Mouse (Mus musculus): ENCODE results near the gene Plcb2. TPM values are rescaled to one million over a fixed set of nuclear protein-coding genes. Genes with fewer than 3 reads are reported as not detected.

The Plcb2 gene
- polyA plus RNA-seq, 1 experiment, result 0.49 TPM

GRCm38 (mm10) chr2:118763469-118763868, 35.2 kb upstream of the Plcb2 start:
- H3K4me3 ChIP-seq (ENCODE audit: insufficient read depth, low read length), result no peak overlapping the region
- peaks cover 20% of the 10 kb centered on the region for H3K4me1 ChIP-seq (ENCODE audit: control insufficient read depth, insufficient read depth, low read length)
- H3K27ac ChIP-seq (ENCODE audit: insufficient read depth, low read length), result peak overlapping the region; percentile 99
- peak; percentile 58; the same call in 1 of the 2 replicates for TF ChIP-seq POLR2A (IDR thresholded peaks at IDR 0.05; ENCODE audit: low read depth, low read length)
- no peak for TF ChIP-seq CTCF (IDR thresholded peaks at IDR 0.05; ENCODE audit: borderline replicate concordance, insufficient read depth, low read length)

GRCm38 (mm10) chr2:118762784-118763148, 34.5 kb upstream of the Plcb2 start:
- Histone ChIP-seq H3K4me1 (ENCODE audit: control insufficient read depth, insufficient read depth, low read length) (peaks cover 20% of the 10 kb centered on the region), H3K27ac (ENCODE audit: insufficient read depth, low read length) (peak overlapping the region; percentile 99), H3K4me3 (ENCODE audit: insufficient read depth, low read length) (no peak overlapping the region)
- TF ChIP-seq POLR2A (IDR thresholded peaks at IDR 0.05; ENCODE audit: low read depth, low read length) (peak; percentile 32), CTCF (IDR thresholded peaks at IDR 0.05; ENCODE audit: borderline replicate concordance, insufficient read depth, low read length) (no peak)

GRCm38 (mm10) chr2:118761906-118762783, 33.9 kb upstream of the Plcb2 start, which contains the start of gene Ccdc9b:
Ccdc9b (minus strand) TSS chr2:118762661.
- no peak for TF ChIP-seq CTCF (IDR thresholded peaks at IDR 0.05; ENCODE audit: borderline replicate concordance, insufficient read depth, low read length)
- TF ChIP-seq POLR2A (IDR thresholded peaks at IDR 0.05; ENCODE audit: low read depth, low read length), result peak; percentile 61
- Histone ChIP-seq H3K4me3 (ENCODE audit: insufficient read depth, low read length) (peak within 1 kb of the TSS; percentile 58), H3K4me1 (ENCODE audit: control insufficient read depth, insufficient read depth, low read length) (peaks cover 20% of the 10 kb centered on the region), H3K27ac (ENCODE audit: insufficient read depth, low read length) (peak within 1 kb of the TSS; percentile 99)

DNA sequence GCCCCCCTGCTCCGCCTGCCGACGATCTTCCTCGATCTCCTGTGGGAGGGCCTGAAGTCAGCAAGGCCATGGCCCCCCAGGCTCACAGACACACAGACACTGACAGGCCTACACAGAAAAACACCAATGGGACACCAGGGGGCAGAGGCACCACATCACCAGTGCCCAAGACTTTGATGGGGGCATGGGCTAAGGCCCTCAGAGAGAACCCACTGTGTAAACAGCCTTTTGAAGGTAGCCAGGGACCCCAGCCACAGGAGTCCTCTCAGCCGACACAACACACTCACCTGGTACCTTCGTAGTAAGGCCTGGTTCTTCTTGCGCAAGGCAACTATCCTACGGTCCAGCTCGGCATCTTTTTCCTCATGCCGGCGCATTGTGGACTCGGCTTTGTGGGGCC, 33.1 kb upstream of the Plcb2 start:
- TF ChIP-seq CTCF (IDR thresholded peaks at IDR 0.05; ENCODE audit: borderline replicate concordance, insufficient read depth, low read length) (peak; percentile 25; the same call in 1 of the 2 replicates), POLR2A (IDR thresholded peaks at IDR 0.05; ENCODE audit: low read depth, low read length) (0 out of 2 replicates have a peak, but pooled peaks have one; percentile 29)
- Histone ChIP-seq H3K4me3 (ENCODE audit: insufficient read depth, low read length) (peak overlapping the region; percentile 58), H3K4me1 (ENCODE audit: control insufficient read depth, insufficient read depth, low read length) (peaks cover 20% of the 10 kb centered on the region), H3K27ac (ENCODE audit: insufficient read depth, low read length) (peak overlapping the region; percentile 99)

DNA sequence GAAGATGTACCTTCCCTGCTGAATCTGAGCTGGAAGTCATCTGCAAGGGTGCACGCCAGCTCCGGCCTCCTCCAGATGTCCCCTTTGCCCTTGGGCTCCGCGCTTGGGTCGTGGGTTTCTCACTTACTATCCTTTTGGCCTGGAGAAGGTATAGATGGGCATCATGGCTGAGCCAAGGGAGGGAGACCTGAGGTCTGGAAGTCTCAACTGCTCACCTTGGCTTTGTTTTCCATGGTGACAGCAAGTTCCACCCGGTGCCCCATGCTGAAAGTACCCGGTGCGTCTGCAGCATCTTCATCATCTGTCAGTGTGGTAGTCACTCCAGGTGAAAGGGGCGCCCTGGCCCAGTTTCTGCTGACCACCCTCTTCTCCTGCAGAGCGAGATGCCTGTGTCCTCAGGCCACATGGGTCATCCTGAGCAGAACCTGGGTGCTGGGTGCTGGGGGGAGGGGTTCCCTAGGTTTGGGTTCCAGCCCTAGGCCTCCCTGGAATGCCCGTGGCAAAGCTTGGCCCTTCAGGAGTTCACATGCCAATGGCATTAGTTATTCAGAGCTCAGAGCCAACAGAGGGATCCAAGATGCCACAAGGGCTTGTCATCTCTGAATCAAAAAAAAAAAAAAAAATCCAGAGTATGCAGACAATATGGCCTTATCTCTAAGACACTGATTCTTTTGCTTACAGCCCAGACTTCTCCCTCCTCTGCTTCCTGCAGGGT, 32.2 kb upstream of the Plcb2 start:
- Histone ChIP-seq H3K4me1 (ENCODE audit: control insufficient read depth, insufficient read depth, low read length) (peaks cover 14% of the 10 kb centered on the region), H3K4me3 (ENCODE audit: insufficient read depth, low read length) (0 out of 2 replicates have a peak overlapping the region, but pooled peaks have one; percentile 58)

GRCm38 (mm10) chr2:118759828-118760227, 31.6 kb upstream of the Plcb2 start:
- 0 out of 2 replicates have a peak, but pooled peaks have one; percentile 22 for TF ChIP-seq CTCF (IDR thresholded peaks at IDR 0.05; ENCODE audit: borderline replicate concordance, insufficient read depth, low read length)
- no peak for TF ChIP-seq POLR2A (IDR thresholded peaks at IDR 0.05; ENCODE audit: low read depth, low read length)
- Histone ChIP-seq H3K4me3 (ENCODE audit: insufficient read depth, low read length) (no peak overlapping the region), H3K4me1 (ENCODE audit: control insufficient read depth, insufficient read depth, low read length) (peaks cover 12% of the 10 kb centered on the region; the same call in 1 of the 2 replicates), H3K27ac (ENCODE audit: insufficient read depth, low read length) (no peak overlapping the region)

More for the DNA sequence above, 32.2 kb upstream of the Plcb2 start:
- peak overlapping the region; percentile 99 for H3K27ac ChIP-seq (ENCODE audit: insufficient read depth, low read length)
- TF ChIP-seq CTCF (IDR thresholded peaks at IDR 0.05; ENCODE audit: borderline replicate concordance, insufficient read depth, low read length) (no peak), POLR2A (IDR thresholded peaks at IDR 0.05; ENCODE audit: low read depth, low read length) (no peak)

DNA sequence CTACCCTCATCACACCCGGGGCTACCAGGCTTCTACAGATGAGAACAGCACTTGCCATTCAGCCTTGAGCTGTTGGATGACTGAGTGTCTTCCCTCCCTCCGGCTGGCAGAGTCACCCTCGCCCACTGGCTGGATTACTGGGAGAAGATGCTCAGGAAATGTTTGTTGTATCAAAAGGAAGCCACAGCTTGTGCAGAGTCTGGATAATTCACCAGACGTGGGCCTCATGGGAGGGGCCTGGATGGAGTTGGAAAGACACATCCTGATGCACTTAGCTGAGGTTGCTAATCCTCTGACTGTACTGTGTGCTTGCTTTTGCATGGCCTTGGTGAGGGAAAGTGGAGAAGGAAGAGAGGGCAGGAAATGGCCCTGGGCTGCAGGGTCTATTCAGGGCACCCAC, 27.9 kb upstream of the Plcb2 start:
- TF ChIP-seq CTCF (IDR thresholded peaks at IDR 0.05; ENCODE audit: borderline replicate concordance, insufficient read depth, low read length) (no peak), POLR2A (IDR thresholded peaks at IDR 0.05; ENCODE audit: low read depth, low read length) (no peak)
- H3K4me1 ChIP-seq (ENCODE audit: control insufficient read depth, insufficient read depth, low read length), result peaks cover 1% of the 10 kb centered on the region; the same call in 1 of the 2 replicates
- H3K4me3 ChIP-seq (ENCODE audit: insufficient read depth, low read length), result no peak overlapping the region
- no peak overlapping the region for H3K27ac ChIP-seq (ENCODE audit: insufficient read depth, low read length)

- Histone ChIP-seq H3K4me3 (ENCODE audit: insufficient read depth, low read length) (no peak overlapping the region), H3K27ac (ENCODE audit: insufficient read depth, low read length) (no peak overlapping the region), H3K4me1 (ENCODE audit: control insufficient read depth, insufficient read depth, low read length) (no peaks in the 10 kb centered on the region; the same call in 1 of the 2 replicates)
- TF ChIP-seq POLR2A (IDR thresholded peaks at IDR 0.05; ENCODE audit: low read depth, low read length) (peak; percentile 19; the same call in 1 of the 2 replicates), CTCF (IDR thresholded peaks at IDR 0.05; ENCODE audit: borderline replicate concordance, insufficient read depth, low read length) (no peak)
Measured at GRCm38 (mm10) chr2:118755407-118755806, 27.2 kb upstream of the Plcb2 start.

GRCm38 (mm10) chr2:118754143-118754542, 25.9 kb upstream of the Plcb2 start:
- no peak overlapping the region for H3K27ac ChIP-seq (ENCODE audit: insufficient read depth, low read length)
- peaks cover 4% of the 10 kb centered on the region; the same call in 1 of the 2 replicates for H3K4me1 ChIP-seq (ENCODE audit: control insufficient read depth, insufficient read depth, low read length)
- TF ChIP-seq CTCF (IDR thresholded peaks at IDR 0.05; ENCODE audit: borderline replicate concordance, insufficient read depth, low read length), result no peak
- peak; percentile 69 for TF ChIP-seq POLR2A (IDR thresholded peaks at IDR 0.05; ENCODE audit: low read depth, low read length)
- no peak overlapping the region for H3K4me3 ChIP-seq (ENCODE audit: insufficient read depth, low read length)

Data from embryonic fibroblast, embryonic 13.5 days (primary cell).